Mouse (Mus musculus) subcutaneous adipose tissue, adult 2 months (tissue): ENCODE results near the gene Vmn1r62. TPM values are rescaled to one million over a fixed set of nuclear protein-coding genes. Genes with fewer than 3 reads are reported as not detected.

ENCODE experiments used
- polyA plus RNA-seq: library from polyadenylated mRNA; depleted of rRNA; stranded (reverse); fragments of >200 nt; gene quantifications from 2 replicates; pipeline ENCODE4 v1.2.3, GENCODE M21; 2012; ENCODE audit warnings: low replicate concordance; rRNA removed

Gene Vmn1r62
- not detected in 2 replicates for polyA plus RNA-seq

GRCm38 (mm10) chr7:5673331-5673730, at the start of gene Vmn1r62:
TSS of gene Vmn1r62 (plus strand) at chr7:5673631.

Other genes starting within 250 kb of the Vmn1r62 start
- gene Vmn1r59, start 216.9 kb upstream of the Vmn1r62 start, polyA plus RNA-seq: not detected in 2 replicates
- not detected in 2 replicates for gene Vmn2r28, start 179.7 kb upstream of the Vmn1r62 start, polyA plus RNA-seq
- not detected in 2 replicates for gene Vmn1r60, start 126.3 kb upstream of the Vmn1r62 start, polyA plus RNA-seq
- not detected in 2 replicates for gene Vmn1r61, start 60.3 kb upstream of the Vmn1r62 start, polyA plus RNA-seq
- gene Vmn1r63, start 131.8 kb downstream of the Vmn1r62 start, polyA plus RNA-seq: not detected in 2 replicates
- not detected in 2 replicates for gene Vmn1r64, start 210.9 kb downstream of the Vmn1r62 start, polyA plus RNA-seq